Mouse (Mus musculus): Measurements from ENCODE around the gene Xrcc6. TPM values are rescaled to one million over a fixed set of nuclear protein-coding genes. Genes with fewer than 3 reads are reported as not detected.

Gene Xrcc6
- polyA plus RNA-seq (2012; rRNA removed): 13.9 and 22.1 TPM in 2 replicates
- polyA plus RNA-seq (2014; fragmentation: Nextera tagmentation; extraction: Ambion mirVana): 52.9 and 62.3 TPM in 2 replicates

DNA sequence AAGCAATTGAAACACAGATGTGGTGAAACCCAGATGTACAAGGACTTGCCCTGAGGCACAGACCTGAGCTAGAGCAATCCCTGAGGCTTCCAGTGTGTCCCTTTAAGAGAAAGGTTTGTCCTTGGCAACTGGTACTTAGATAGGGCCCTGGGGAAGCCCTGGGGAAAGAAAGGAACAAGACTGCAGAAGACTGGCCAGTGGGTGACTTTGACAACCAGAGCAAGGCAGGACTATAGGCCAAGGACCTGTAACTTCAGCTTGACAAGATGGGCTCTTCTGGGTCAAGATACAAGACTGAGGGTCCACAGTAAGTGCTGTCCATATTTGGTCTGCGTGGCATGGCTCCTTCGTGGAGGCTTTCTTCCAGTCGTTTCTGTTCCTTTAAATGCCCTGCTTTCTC lies at the start of gene Xrcc6:
TSS of gene Xrcc6 (plus strand) at position 190 of the 400 bp plus-strand sequence.
- Histone ChIP-seq H3K27me3 (ENCODE audit: control insufficient read depth, insufficient read depth, low read length) (no peaks in the 10 kb centered on the region), H3K9me3 (ENCODE audit: control insufficient read depth, low read length) (no peaks in the 10 kb centered on the region), H3K36me3 (replicated peaks; ENCODE audit: control insufficient read depth, insufficient read depth, low read depth) (no peaks in the 10 kb centered on the region), H3K4me2 (ENCODE audit: low read depth) (no peak within 1 kb of the TSS), H3K4me1 (replicated peaks; ENCODE audit: control insufficient read depth in 2 of 2, insufficient read depth in 2 of 2, low read length in 1 of 2) (peaks cover 14 to 23% of the 10 kb centered on the region in 2 experiments), H3K27ac (no peak within 1 kb of the TSS), H3K4me3 (ENCODE audit: insufficient read depth in 1 of 2, low read depth in 2 of 2, low read length in 2 of 2) (no peak within 1 kb of the TSS), H3K9ac (replicated peaks) (no peak within 1 kb of the TSS)
- WGBS (ENCODE audit: insufficient replicate concordance): 73% methylated on average over 3 of the region's 3 CpGs
- ATAC-seq (ENCODE audit: insufficient read depth) (no peak), DNase-seq (ENCODE audit: low read depth in 3 of 3, low spot score in 3 of 3) (no peak)
- no peak for TF ChIP-seq EP300 (IDR thresholded peaks at IDR 0.05; ENCODE audit: low read depth)
- no peak for TF ChIP-seq CTCF (IDR thresholded peaks at IDR 0.05; ENCODE audit: low read depth)

DNA sequence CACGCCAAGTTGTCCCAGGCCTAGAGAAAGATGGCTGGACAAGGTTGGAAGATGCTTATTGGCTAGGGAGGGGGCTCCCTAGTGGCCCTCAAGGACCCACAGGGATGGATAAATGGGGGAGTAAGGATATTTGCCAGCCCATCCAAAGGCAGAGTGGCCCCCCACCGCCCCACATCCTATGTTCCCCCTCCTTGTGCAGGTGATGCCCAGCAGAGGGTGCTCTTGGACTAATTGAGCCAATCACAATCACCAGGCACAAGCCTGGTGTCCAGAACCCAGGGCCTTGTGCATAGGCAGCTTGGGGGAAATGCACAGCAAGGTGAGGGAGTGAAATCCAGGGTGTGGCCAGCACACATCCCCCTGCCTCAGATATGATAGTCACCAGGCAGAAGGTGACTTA lies 49.4 kb upstream of the Xrcc6 start:
- Histone ChIP-seq H3K4me3 (ENCODE audit: insufficient read depth in 1 of 2, low read depth in 2 of 2, low read length in 2 of 2) (no peak overlapping the region), H3K27ac (no peak overlapping the region), H3K4me2 (ENCODE audit: low read depth) (no peak overlapping the region), H3K4me1 (replicated peaks; ENCODE audit: control insufficient read depth in 2 of 2, insufficient read depth in 2 of 2, low read length in 1 of 2) (peaks cover 0 to 10% of the 10 kb centered on the region in 2 experiments; a peak in 3 of 4 replicates), H3K9ac (replicated peaks) (no peak overlapping the region), H3K9me3 (ENCODE audit: control insufficient read depth, low read length) (no peaks in the 10 kb centered on the region), H3K36me3 (replicated peaks; ENCODE audit: control insufficient read depth, insufficient read depth, low read depth) (no peaks in the 10 kb centered on the region), H3K27me3 (ENCODE audit: control insufficient read depth, insufficient read depth, low read length) (peaks cover 20% of the 10 kb centered on the region)
- DNase-seq (ENCODE audit: low read depth in 3 of 3, low spot score in 3 of 3): no peak
- TF ChIP-seq EP300 (IDR thresholded peaks at IDR 0.05; ENCODE audit: low read depth) (no peak), CTCF (IDR thresholded peaks at IDR 0.05; ENCODE audit: low read depth) (peak; percentile 86)
- no peak for ATAC-seq (ENCODE audit: insufficient read depth)
- 42% methylated on average over 2 of the region's 2 CpGs for WGBS (ENCODE audit: insufficient replicate concordance)

DNA sequence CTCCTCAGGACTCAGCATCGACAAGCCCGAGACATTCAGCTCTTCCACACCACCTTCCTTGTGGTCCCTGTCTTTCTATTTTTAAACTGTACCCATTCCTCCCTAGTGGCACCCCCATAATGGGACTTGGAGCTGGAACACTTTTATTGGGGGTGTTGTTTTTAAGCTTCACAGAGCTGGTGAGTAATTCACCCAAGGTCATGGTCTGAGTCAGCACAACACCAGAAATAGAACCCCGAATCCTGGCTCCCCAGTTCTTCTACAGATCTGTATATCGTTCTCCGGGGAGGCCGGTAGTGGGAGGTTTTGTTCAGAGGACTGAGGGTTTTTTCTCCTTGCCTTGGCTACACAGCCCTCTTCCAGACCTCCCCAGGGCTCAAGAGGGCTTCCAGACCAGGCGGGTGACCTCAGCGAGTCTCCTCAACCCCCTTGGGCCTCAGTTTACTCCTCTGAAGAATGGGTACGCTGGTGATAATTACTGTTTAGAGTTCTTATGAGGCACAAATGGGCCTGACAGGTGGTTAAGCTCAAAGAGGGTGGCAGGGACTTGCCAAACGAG lies 48.4 kb upstream of the Xrcc6 start:
- DNase-seq (ENCODE audit: low read depth in 3 of 3, low spot score in 3 of 3): no peak
- no peak overlapping the region for H3K9ac ChIP-seq (replicated peaks)
- H3K27ac ChIP-seq: no peak overlapping the region
- H3K36me3 ChIP-seq (replicated peaks; ENCODE audit: control insufficient read depth, insufficient read depth, low read depth): no peaks in the 10 kb centered on the region
- peaks cover 20% of the 10 kb centered on the region for H3K27me3 ChIP-seq (ENCODE audit: control insufficient read depth, insufficient read depth, low read length)
- H3K4me1 ChIP-seq (replicated peaks; ENCODE audit: control insufficient read depth in 2 of 2, insufficient read depth in 2 of 2, low read length in 1 of 2): peaks cover 0 to 10% of the 10 kb centered on the region in 2 experiments; a peak in 3 of 4 replicates
- 80% methylated on average over 10 of the region's 10 CpGs for WGBS (ENCODE audit: insufficient replicate concordance)
- no peak for TF ChIP-seq EP300 (IDR thresholded peaks at IDR 0.05; ENCODE audit: low read depth)
- no peak for TF ChIP-seq CTCF (IDR thresholded peaks at IDR 0.05; ENCODE audit: low read depth)
- H3K4me3 ChIP-seq (ENCODE audit: insufficient read depth in 1 of 2, low read depth in 2 of 2, low read length in 2 of 2): no peak overlapping the region
- H3K9me3 ChIP-seq (ENCODE audit: control insufficient read depth, low read length): no peaks in the 10 kb centered on the region
- ATAC-seq (ENCODE audit: insufficient read depth): no peak
- no peak overlapping the region for H3K4me2 ChIP-seq (ENCODE audit: low read depth)

DNA sequence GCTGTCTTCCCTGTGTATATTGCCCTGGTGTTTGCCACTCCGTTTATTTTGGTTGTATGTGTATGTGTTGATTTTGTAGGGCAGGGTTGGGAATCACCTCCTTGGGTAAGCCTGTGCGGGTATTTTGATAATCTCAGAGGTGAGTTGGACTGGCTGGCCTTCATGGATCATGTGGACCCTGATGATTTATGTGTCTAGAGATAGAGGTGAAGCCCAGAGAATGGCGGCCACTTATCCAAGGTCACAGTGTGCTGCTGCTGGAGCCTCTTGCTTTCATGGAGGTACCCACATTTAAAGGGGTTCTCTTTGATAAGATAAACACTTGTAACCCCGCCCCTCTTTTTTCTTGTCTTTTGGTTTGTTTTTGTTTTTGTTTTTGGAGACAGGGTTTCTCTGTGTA lies 47.9 kb upstream of the Xrcc6 start:
- Histone ChIP-seq H3K4me3 (ENCODE audit: insufficient read depth in 1 of 2, low read depth in 2 of 2, low read length in 2 of 2) (no peak overlapping the region), H3K9me3 (ENCODE audit: control insufficient read depth, low read length) (no peaks in the 10 kb centered on the region), H3K36me3 (replicated peaks; ENCODE audit: control insufficient read depth, insufficient read depth, low read depth) (no peaks in the 10 kb centered on the region), H3K27me3 (ENCODE audit: control insufficient read depth, insufficient read depth, low read length) (peaks cover 20% of the 10 kb centered on the region), H3K4me1 (replicated peaks; ENCODE audit: control insufficient read depth in 2 of 2, insufficient read depth in 2 of 2, low read length in 1 of 2) (peaks cover 0 to 10% of the 10 kb centered on the region in 2 experiments; a peak in 3 of 4 replicates), H3K4me2 (ENCODE audit: low read depth) (no peak overlapping the region), H3K9ac (replicated peaks) (no peak overlapping the region), H3K27ac (no peak overlapping the region)
- DNase-seq (ENCODE audit: low read depth in 3 of 3, low spot score in 3 of 3) (peak in 1 of 3 experiments; percentile 16), ATAC-seq (ENCODE audit: insufficient read depth) (peak; percentile 71)
- WGBS (ENCODE audit: insufficient replicate concordance): 35% methylated on average over 4 of the region's 4 CpGs
- TF ChIP-seq CTCF (IDR thresholded peaks at IDR 0.05; ENCODE audit: low read depth): no peak
- 0 out of 2 replicates have a peak, but pooled peaks have one; percentile 29 for TF ChIP-seq EP300 (IDR thresholded peaks at IDR 0.05; ENCODE audit: low read depth)

DNA sequence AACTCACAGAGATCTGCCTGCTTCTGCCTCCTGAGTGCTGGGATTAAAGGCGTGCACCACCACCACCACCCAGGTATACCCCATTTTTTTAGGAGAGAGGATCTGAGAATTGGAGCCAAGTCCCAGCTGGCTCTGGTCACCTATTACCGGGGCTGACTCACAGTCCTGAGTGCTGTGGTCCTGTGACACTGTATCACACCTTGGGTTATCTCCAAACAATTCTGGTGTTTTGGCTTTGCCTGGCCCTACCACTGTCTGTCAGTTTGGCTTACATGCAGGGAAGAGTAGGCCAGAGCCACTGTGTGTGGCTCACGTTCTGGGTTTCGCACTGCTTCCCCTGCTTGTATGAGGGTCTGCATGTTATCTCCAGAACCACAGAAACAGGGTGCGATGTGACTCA lies 47.4 kb upstream of the Xrcc6 start:
- H3K9me3 ChIP-seq (ENCODE audit: control insufficient read depth, low read length): no peaks in the 10 kb centered on the region
- no peak overlapping the region for H3K27ac ChIP-seq
- H3K4me2 ChIP-seq (ENCODE audit: low read depth): no peak overlapping the region
- WGBS (ENCODE audit: insufficient replicate concordance): 72% methylated on average over 5 of the region's 5 CpGs
- no peak overlapping the region for H3K4me3 ChIP-seq (ENCODE audit: insufficient read depth in 1 of 2, low read depth in 2 of 2, low read length in 2 of 2)
- H3K36me3 ChIP-seq (replicated peaks; ENCODE audit: control insufficient read depth, insufficient read depth, low read depth): no peaks in the 10 kb centered on the region
- peaks cover 20% of the 10 kb centered on the region for H3K27me3 ChIP-seq (ENCODE audit: control insufficient read depth, insufficient read depth, low read length)
- H3K9ac ChIP-seq (replicated peaks): no peak overlapping the region
- ATAC-seq (ENCODE audit: insufficient read depth) (no peak), DNase-seq (ENCODE audit: low read depth in 3 of 3, low spot score in 3 of 3) (no peak)
- peaks cover 0 to 10% of the 10 kb centered on the region in 2 experiments; a peak in 3 of 4 replicates for H3K4me1 ChIP-seq (replicated peaks; ENCODE audit: control insufficient read depth in 2 of 2, insufficient read depth in 2 of 2, low read length in 1 of 2)
- TF ChIP-seq CTCF (IDR thresholded peaks at IDR 0.05; ENCODE audit: low read depth): no peak
- no peak for TF ChIP-seq EP300 (IDR thresholded peaks at IDR 0.05; ENCODE audit: low read depth)

Measured in liver, embryonic 14.5 days (tissue).